Mouse (Mus musculus) CD4-positive naive resting alpha-beta T cell, adult 76 days (primary cell): Measurements from ENCODE around the gene Gm7247. TPM values are rescaled to one million over a fixed set of nuclear protein-coding genes. Genes with fewer than 3 reads are reported as not detected.

ENCODE experiments used
- total RNA-seq: library from RNA; stranded (reverse); gene quantifications from one replicate; pipeline ENCODE4 v1.2.4, GENCODE M21; 2023

The Gm7247 gene
- total RNA-seq = not detected

DNA sequence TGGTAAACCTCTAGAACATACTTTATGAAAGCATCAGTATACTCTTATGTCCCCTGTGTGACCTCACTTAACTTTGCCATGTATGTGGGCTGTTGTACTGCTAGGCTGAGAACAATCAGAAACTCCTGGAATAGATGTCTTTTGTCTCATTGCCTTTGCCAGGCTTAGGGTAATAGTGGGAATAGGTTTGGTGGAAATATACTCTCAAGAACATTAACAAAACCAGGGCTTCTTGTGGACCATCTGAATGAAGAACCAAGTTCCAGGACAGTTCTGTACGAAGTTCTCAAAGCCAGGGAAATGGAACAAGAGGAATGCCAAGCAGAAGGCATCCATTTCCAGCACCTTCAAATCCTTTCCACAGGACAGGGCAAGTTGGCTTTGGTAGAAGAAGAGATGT, at the start of gene Gm7247:
Gene Gm7247 (plus strand): TSS at position 301 of the 400 bp plus-strand sequence.

DNA sequence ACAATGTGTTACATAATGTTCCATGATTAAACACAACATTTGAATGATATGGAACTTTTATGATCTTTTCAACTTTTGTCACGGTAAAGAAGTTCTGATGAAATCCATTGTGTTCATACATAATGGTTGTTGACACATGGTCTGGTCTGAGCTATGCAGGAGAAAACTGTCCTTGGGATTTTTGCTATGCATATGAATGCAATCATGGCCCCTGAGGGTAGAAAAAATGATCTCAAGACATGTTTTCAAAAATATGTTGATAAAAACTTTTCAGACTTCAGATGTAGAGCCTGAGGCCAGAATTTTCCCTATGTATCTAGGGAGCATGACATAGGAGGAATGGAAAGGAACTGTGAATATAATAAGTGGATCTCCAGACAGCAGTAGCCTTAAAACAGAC, 49.0 kb downstream of the Gm7247 start, which contains the start of gene Vmn2r88:
Gene Vmn2r88 (plus strand): TSS at position 301 of the 400 bp plus-strand sequence.

DNA sequence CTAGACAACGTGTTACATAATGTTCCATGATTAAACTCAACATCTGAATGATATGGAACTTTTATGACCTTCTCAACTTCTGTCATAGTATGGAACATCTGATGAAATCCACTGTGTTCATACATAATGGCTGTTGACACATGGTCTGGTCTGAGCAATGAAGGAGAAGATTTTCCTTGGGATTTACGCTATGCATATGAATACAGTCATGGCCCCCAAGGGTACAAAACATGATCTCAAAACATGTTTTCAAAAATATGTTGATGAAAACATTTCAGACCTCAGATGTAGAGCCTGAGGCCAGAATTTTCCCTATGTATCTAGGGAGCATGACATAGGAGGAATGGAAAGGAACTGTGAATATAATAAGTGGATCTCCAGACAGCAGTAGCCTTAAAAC, 90.0 kb downstream of the Gm7247 start, which contains the start of gene Vmn2r89:
Gene Vmn2r89 (plus strand): TSS at position 301 of the 400 bp plus-strand sequence.

DNA sequence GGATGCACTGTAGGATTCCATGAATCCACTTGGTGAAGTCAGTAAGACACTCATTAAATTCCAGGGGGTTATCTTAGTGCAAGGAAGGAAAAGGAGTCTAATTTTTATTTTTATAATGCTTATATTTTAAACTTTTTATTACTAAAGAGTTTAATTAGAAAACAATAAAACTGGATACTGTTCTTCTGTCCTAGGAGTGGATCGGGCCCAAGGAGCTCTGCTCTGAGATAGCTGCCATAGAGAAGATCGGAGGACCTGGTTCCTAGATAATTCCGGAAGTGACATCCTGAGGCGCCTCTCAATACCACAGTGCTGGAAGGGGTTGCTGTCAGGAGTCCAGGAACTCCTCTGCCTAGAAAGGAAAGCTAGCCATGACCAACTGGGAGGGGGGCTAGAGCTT, 190.9 kb downstream of the Gm7247 start, which contains the start of gene Gm5622:
Gene Gm5622 (plus strand): TSS at position 301 of the 400 bp plus-strand sequence.

DNA sequence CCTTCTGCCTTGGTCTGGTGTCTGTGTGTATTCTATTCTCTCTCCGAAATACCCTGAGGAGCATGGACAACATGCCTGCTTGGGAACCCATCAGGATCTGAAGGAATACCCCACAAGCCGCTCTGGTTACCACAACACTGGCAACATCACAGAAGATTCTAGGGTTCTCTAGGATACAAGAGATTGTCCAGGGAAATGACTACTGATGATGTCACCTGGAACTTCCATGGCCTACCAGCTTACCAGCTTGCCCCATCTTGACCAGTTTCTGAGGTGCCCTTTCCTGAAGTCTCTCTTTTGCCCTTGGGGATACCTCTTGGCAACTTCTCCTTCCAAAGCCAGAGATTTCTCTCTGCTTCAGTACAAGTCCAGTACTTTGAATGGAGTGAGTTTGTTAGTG, 212.4 kb downstream of the Gm7247 start, which contains the start of gene Gm17175:
Gene Gm17175 (minus strand): TSS at position 101 of the 400 bp plus-strand sequence.

DNA sequence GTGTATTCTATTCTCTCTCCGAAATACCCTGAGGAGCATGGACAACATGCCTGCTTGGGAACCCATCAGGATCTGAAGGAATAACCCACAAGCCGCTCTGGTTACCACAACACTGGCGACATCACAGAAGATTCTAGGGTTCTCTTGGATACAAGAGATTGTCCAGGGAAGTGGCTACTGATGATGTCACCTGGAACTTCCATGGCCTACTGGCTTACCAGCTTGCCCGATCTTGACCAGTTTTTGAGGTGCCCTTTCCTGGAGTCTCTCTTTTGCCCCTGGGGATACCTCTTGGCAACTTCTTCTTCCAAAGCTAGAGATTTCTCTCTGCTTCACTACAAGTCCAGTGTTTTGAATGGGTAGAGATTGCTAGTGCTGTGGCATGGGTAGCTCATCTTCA, 230.5 kb downstream of the Gm7247 start, which contains the start of gene Gm17174:
Gene Gm17174 (minus strand): TSS at position 101 of the 400 bp plus-strand sequence.

DNA sequence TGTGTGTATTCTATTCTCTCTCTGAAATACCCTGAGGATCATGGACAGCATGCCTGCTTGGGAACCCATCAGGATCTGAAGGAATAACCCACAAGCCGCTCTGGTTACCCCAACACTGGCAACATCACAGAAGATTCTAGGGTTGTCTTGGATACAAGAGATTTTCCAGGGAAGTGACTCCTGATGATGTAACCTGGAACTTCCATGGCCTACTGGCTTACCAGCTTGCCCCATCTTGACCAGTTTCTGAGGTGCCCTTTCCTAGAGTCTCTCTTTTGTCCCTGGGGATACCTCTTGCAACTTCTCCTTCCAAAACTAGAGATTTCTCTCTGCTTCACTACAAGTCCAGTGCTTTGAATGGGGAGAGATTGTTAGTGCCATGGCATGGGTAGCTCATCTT, 249.7 kb downstream of the Gm7247 start, which contains the start of gene Gm17078:
Gene Gm17078 (minus strand): TSS at position 101 of the 400 bp plus-strand sequence.

Other genes starting within 250 kb of the Gm7247 start
- gene Eddm3b, start 247.3 kb upstream of the Gm7247 start, total RNA-seq = not detected
- 8.2 TPM for gene Rnase6, start 237.8 kb upstream of the Gm7247 start, total RNA-seq
- gene Rnase1, start 215.0 kb upstream of the Gm7247 start, total RNA-seq = not detected
- gene Rnase2b, start 199.5 kb upstream of the Gm7247 start, total RNA-seq = not detected
- gene Ang2, start 162.6 kb upstream of the Gm7247 start, total RNA-seq = not detected
- not detected for gene Ear14, start 158.4 kb upstream of the Gm7247 start, total RNA-seq
- not detected for gene Rnase2a, start 105.6 kb upstream of the Gm7247 start, total RNA-seq
- not detected for gene Vmn2r88, start 49.1 kb downstream of the Gm7247 start, total RNA-seq
- not detected for gene Vmn2r89, start 90.1 kb downstream of the Gm7247 start, total RNA-seq
- not detected for gene Gm5622, start 191.0 kb downstream of the Gm7247 start, total RNA-seq
- not detected for gene Gm17175, start 212.3 kb downstream of the Gm7247 start, total RNA-seq
- not detected for gene Gm17174, start 230.4 kb downstream of the Gm7247 start, total RNA-seq
- not detected for gene Gm17078, start 249.6 kb downstream of the Gm7247 start, total RNA-seq